Mouse (Mus musculus) kidney, embryonic 14.5 days (tissue): ENCODE measurements around the gene Arcn1. TPM values are rescaled to one million over a fixed set of nuclear protein-coding genes. Genes with fewer than 3 reads are reported as not detected.

Experiments
- ATAC-seq: fragments of 200-750 bp; cut with Nextera tagmentation; 2 replicates; pipeline ENCODE4 v1.8.0; 2017; ENCODE audit warnings: moderate number of reproducible peaks, mild to moderate bottlenecking, moderate TSS enrichment, moderate library complexity; ENCODE audit not compliant: low FRiP score, low TSS enrichment
- H3K27ac ChIP-seq: fragments of 300-500 bp; sonication (generic); 2 replicates; pipeline ENCODE4 v1.5.1; 2014; ENCODE audit warnings: low read depth, mild to moderate bottlenecking, low read length, moderate library complexity, mixed read lengths
- H3K27me3 ChIP-seq: fragments of 300-500 bp; sonication (generic); 2 replicates; pipeline ENCODE4 v1.6.1; 2014; ENCODE audit warnings: mild to moderate bottlenecking, low read length; ENCODE audit not compliant: control insufficient read depth, insufficient read depth
- H3K36me3 ChIP-seq: fragments of 300-500 bp; sonication (generic); 2 replicates; pipeline ENCODE4 v1.6.1; 2014; ENCODE audit warnings: low read length, mixed read lengths; ENCODE audit not compliant: control insufficient read depth, insufficient read depth
- H3K4me1 ChIP-seq: fragments of 300-500 bp; sonication (generic); 2 replicates; pipeline ENCODE4 v1.6.1; 2014; ENCODE audit warnings: low read length, mixed read lengths; ENCODE audit not compliant: control insufficient read depth, insufficient read depth
- H3K4me2 ChIP-seq: fragments of 300-500 bp; sonication (generic); replicated peaks from 2 replicates; pipeline ENCODE4 v1.6.1; 2014; ENCODE audit warnings: low read depth, mild to moderate bottlenecking, low read length
- H3K4me3 ChIP-seq: fragments of 300-500 bp; sonication (generic); 2 replicates; pipeline ENCODE4 v1.5.1; 2014; ENCODE audit warnings: mild to moderate bottlenecking, low read length
- H3K9ac ChIP-seq: fragments of 300-500 bp; sonication (generic); 2 replicates; pipeline ENCODE4 v1.6.1; 2014; ENCODE audit warnings: low read depth, mild to moderate bottlenecking, low read length, moderate library complexity
- H3K9me3 ChIP-seq: fragments of 300-500 bp; sonication (generic); 2 replicates; pipeline ENCODE4 v1.6.1; 2016; ENCODE audit warnings: low read length; ENCODE audit not compliant: control insufficient read depth
- WGBS: fragments of 180-500 bp; shearing (Covaris S2); extraction: QIAGEN DNeasy Blood & Tissue Kit; methylation state at CpG from one replicate; pipeline ENCODE4 v1.1.7; 2014; 5-methylcytosine and 5-hydroxymethylcytosine counted together
- polyA plus RNA-seq: library from polyadenylated mRNA; unstranded; fragments of >200 nt; fragmentation: Nextera tagmentation; extraction: Ambion mirVana; gene quantifications from 2 replicates; pipeline ENCODE4 v1.2.1, GENCODE M21; 2014

The Arcn1 gene
- polyA plus RNA-seq, 1 experiment from 2014 or later: 219 TPM

DNA sequence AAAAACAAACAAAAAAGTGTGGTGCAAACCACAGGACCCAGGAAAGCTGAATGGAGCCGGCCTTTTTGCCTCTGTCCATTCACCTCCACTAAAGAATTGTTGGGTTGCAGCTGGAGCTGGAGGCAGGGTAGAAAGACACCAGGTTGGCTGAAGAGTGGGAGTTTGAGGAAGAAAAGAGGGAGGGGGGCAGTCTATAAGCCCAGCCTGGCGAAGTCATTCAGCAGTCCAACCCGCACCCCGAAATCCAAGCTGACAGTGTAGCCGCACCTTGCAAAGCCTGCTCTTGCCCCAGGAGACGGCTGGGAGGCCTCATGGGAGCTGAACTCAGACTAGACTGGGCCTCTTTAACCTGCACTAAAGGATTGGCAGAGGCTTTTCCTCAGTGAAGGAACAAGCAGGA, 31.8 kb downstream of the Arcn1 start:
- Histone ChIP-seq H3K9ac (no peak overlapping the region), H3K9me3 (0 out of 2 replicates have a peak, but pooled peaks cover 2% of the 10 kb centered on the region), H3K4me2 (no peak overlapping the region), H3K27me3 (no peaks in the 10 kb centered on the region), H3K27ac (peak overlapping the region; percentile 82), H3K4me1 (peaks cover 21% of the 10 kb centered on the region; the same call in 1 of the 2 replicates), H3K4me3 (no peak overlapping the region), H3K36me3 (no peaks in the 10 kb centered on the region)
- no peak for ATAC-seq
- WGBS: 73% methylated on average over 6 of the region's 6 CpGs

DNA sequence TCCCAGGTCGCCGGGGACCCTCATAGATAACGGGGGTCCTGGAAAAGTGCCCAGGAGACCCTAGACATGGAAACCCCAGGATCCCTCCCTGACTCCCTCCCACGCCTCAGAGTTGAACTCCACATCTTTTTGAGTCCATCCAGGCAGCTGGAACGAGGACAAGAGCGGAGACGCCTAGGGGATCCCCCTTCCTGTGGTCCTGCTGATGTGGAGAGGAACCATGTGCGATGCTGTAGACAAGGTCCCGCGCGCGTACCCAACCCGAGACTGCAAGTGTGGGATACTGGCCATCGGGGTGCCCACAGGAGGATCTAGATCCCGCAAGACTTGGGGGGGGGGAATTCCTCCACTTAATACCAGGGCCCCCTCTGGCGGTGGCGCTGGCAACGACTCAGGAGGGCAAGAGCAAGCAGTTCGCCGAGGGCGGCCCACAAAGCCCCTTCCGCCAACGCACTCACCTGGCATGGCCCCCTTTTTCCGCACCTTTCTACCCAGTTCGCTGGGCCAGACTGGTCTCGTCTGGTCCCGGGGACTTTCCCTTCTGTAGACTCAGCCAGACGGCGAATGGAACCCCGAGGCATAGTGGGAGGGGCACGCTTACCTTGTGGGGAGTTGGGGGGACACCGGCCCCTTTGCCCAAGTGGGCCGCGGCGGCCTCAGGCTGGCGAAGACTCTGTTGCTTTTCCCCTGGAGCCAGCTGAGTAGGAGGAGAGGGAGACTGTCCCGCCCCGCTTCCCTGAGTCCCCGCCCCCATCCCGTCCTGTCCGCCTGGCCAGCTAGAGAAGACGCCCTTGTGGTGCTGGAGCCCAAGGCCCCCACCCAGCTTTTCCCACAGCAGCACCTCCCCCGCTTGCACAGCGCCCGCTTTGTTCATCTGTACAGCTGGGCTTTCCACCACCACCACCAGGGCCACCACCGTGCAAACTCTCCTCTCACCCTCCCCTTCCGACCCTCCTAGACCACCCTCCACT, 32.8 kb downstream of the Arcn1 start, which contains the start of gene Phldb1:
Gene Phldb1, minus strand, starts transcription at position 675 of the 971 bp plus-strand sequence.
- Histone ChIP-seq H3K4me2 (peak within 1 kb of the TSS; percentile 97), H3K27ac (peak within 1 kb of the TSS; percentile 82), H3K9ac (peak within 1 kb of the TSS; percentile 67), H3K36me3 (no peaks in the 10 kb centered on the region), H3K4me1 (peaks cover 21% of the 10 kb centered on the region; the same call in 1 of the 2 replicates), H3K27me3 (no peaks in the 10 kb centered on the region), H3K9me3 (0 out of 2 replicates have a peak, but pooled peaks cover 2% of the 10 kb centered on the region), H3K4me3 (peak within 1 kb of the TSS; percentile 64)
- WGBS: 2% methylated on average over 46 of the region's 47 CpGs
- peak; percentile 83 for ATAC-seq

DNA sequence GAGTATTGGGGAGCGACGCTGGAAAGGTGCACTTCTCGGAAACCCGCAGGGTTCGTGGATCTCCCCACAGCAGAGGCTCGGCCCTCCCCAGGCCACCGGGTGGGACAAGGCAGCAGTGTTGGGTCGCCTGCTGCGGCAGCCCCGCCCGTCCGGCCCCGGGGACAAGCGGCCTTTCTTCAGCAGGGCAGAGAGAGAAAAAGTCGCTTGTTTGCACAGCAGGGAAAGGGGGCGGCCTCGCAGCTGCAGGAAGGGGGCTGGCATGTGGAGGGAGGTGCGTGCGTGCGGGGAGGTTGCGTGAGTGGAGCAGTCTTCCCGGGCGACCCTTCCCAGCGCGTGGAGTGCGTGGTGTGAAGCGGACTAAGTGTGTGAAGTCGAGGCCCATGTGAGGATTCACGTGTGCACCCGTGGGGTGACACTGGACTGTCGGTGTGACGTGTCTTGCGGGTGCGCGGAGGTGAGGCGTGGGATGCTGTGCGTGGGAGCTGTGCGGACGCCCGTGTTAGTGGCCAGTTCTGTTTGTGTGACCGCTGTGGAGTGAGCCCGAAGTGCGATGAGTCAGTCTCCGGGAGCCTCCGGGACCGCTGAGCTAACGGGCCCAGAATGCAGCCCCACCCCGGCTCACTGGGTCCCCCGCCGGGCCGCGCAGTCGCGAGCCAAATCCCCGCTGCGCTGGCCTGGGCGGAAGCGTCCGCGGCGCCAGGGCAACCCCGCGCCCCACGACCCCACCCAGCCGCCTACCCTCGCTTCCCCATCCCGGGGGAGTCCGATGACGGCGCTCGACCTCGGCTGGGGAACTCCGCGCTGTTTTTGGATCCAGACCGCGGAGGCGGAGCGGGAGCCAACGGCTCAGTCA, 33.7 kb downstream of the Arcn1 start:
- H3K27ac ChIP-seq: peak overlapping the region; percentile 82
- H3K27me3 ChIP-seq: no peaks in the 10 kb centered on the region
- WGBS: 1% methylated on average over 78 of the region's 79 CpGs
- H3K36me3 ChIP-seq: no peaks in the 10 kb centered on the region
- H3K4me1 ChIP-seq: peaks cover 21% of the 10 kb centered on the region; the same call in 1 of the 2 replicates
- peak overlapping the region; percentile 67 for H3K9ac ChIP-seq
- no peaks in the 10 kb centered on the region for H3K9me3 ChIP-seq
- ATAC-seq: peak; percentile 22; the same call in 1 of the 2 replicates
- H3K4me2 ChIP-seq: peak overlapping the region; percentile 97
- peak overlapping the region; percentile 64 for H3K4me3 ChIP-seq

DNA sequence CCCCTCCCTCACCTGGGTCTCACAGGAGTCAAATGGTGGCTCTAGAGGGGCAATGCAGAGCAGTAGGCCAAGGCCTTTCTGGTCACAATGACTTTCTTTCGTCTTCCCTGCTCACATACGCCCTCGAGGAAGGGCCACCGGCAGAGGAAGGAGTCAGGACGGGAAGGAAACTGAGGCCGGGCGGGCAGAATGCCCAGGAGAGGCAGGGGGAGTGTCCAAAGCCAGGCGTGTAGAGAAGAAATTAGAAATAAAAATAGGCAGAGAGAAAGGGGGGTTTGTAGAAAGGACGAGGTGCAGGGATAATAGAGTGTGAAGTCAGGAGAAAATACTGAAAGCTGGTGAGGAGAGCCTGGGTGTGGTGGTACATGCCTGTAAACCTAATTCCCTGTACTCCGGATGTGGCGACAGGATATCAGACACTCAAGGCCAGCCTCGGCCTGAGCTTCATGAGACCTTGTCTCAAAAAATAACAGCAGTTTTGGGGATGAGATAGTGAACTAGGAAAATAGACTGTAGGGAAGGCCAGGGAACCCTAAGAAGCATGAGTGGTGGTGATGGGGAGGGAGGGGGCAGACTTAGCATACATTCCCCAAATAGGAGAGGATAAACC, 34.6 kb downstream of the Arcn1 start:
- peak overlapping the region; percentile 97 for H3K4me2 ChIP-seq
- H3K27me3 ChIP-seq: no peaks in the 10 kb centered on the region
- 60% methylated on average over 12 of the region's 12 CpGs for WGBS
- peak overlapping the region; percentile 66 for H3K27ac ChIP-seq
- H3K4me3 ChIP-seq: peak overlapping the region; percentile 64; the same call in 1 of the 2 replicates
- H3K36me3 ChIP-seq: no peaks in the 10 kb centered on the region
- H3K4me1 ChIP-seq: peaks cover 22% of the 10 kb centered on the region; the same call in 1 of the 2 replicates
- no peak overlapping the region; the same call in 1 of the 2 replicates for H3K9ac ChIP-seq
- H3K9me3 ChIP-seq: no peaks in the 10 kb centered on the region
- ATAC-seq: no peak

DNA sequence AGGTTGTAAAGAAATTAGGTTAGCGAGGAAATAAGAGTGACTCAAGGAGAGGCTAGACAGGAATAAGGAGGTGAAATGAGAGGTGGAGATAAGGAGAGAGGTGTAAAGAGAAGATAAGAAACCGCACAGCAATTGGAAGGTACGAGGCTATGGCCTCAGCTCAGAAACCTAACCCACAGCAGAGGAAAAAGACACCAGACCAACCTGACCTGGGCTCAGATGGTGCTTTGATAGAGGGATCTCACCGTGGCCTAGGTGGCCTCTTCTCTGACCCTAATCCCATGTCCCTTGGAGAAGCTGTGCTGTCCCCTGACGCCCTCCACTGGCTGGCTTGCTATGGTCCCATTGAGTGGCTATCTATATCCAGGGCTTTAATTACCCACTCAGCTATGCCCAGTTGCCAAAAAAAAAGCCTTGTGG, 35.5 kb downstream of the Arcn1 start:
- no peaks in the 10 kb centered on the region for H3K9me3 ChIP-seq
- H3K27ac ChIP-seq: no peak overlapping the region
- ATAC-seq: no peak
- 76% methylated on average over 5 of the region's 5 CpGs for WGBS
- H3K9ac ChIP-seq: no peak overlapping the region
- H3K36me3 ChIP-seq: no peaks in the 10 kb centered on the region
- H3K4me1 ChIP-seq: peaks cover 20% of the 10 kb centered on the region; the same call in 1 of the 2 replicates
- H3K27me3 ChIP-seq: no peaks in the 10 kb centered on the region
- H3K4me3 ChIP-seq: no peak overlapping the region
- H3K4me2 ChIP-seq: no peak overlapping the region

DNA sequence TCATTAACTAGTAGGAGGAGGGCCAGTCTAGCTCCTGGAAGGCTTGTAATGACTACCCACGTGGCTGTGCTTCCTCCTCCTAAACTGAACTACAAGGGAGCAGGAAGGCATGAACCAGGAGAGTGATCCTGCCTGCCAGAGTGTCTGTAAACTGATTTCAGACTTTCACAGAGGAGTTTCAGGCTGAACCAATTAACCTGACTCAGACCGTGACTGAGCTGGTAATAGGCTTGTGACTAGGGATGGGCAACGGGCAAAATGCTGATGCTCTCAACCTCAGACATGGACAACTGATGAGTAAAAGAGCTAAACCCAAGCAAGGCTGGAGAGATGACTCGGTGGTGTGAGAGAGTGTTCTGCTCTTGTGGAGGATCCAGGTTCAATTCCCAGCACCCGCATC, 40.2 kb downstream of the Arcn1 start:
- Histone ChIP-seq H3K27me3 (no peaks in the 10 kb centered on the region), H3K4me3 (no peak overlapping the region), H3K4me2 (no peak overlapping the region), H3K9ac (no peak overlapping the region), H3K36me3 (peaks cover 10% of the 10 kb centered on the region; the same call in 1 of the 2 replicates), H3K9me3 (no peaks in the 10 kb centered on the region), H3K27ac (no peak overlapping the region), H3K4me1 (peaks cover 20% of the 10 kb centered on the region)
- WGBS: 57% methylated on average over 5 of the region's 5 CpGs
- no peak for ATAC-seq

DNA sequence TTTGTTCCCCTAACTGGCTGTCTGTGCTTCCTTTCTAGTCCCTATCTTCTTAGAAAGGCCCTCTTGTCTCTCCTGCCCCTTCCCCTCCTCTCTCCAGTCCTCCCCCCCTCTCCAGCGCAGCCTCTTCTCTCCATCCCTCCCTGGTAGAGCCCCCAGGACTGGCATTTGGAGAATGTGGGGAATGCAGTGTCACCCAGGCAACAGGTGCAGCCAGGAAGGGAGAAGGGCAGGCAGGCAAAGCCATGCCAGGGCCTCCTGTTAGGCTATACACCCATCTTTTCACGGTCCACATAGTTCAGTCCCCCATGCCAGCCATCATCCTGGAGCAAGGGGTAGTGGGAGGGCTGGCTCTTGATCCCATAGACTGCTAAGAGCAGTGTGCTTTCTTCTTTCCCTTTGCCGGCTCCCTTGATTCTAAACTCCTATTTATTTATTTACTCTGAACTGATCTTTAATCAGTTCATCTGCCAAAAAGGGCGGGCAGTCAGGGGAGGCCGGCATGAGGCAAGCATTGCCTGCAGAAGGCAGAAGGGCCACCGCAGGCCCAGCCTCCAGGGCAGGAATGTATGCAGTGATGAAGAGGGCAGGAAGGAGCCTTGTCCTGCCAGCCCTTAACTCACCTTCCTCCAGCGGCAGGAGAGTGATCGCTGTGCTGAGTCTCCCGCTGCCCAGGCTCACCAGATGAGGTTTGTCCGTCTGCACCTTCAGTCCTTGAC, 41.1 kb downstream of the Arcn1 start:
- no peaks in the 10 kb centered on the region for H3K27me3 ChIP-seq
- no peak overlapping the region; the same call in 1 of the 2 replicates for H3K27ac ChIP-seq
- 37% methylated on average over 10 of the region's 10 CpGs for WGBS
- H3K4me3 ChIP-seq: no peak overlapping the region
- H3K4me1 ChIP-seq: peaks cover 20% of the 10 kb centered on the region
- peaks cover 10% of the 10 kb centered on the region; the same call in 1 of the 2 replicates for H3K36me3 ChIP-seq
- no peak overlapping the region for H3K9ac ChIP-seq
- peak; percentile 37; the same call in 1 of the 2 replicates for ATAC-seq
- no peak overlapping the region for H3K4me2 ChIP-seq
- no peaks in the 10 kb centered on the region for H3K9me3 ChIP-seq

DNA sequence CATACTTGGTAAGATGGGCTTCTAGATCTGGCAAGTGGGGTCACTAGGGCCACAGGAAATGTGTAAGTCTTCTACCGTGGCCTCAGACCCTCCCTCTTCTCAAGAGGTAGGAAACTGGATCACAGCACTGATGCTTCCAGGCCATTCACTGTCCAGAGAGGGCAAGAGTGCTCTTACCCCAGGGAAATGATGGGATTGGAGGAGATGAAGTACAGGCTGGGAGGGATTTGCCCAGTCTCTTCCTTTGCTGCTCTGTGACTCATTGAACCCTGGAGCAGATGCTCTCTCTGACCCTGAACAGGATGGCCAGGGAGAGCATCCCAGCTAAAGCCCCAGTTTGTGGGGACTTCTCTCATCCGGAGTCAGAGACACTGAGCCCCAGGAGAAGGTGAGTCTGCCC, 43.0 kb downstream of the Arcn1 start:
- Histone ChIP-seq H3K9me3 (no peaks in the 10 kb centered on the region), H3K36me3 (peaks cover 10% of the 10 kb centered on the region; the same call in 1 of the 2 replicates), H3K4me2 (no peak overlapping the region), H3K27ac (no peak overlapping the region), H3K9ac (no peak overlapping the region), H3K27me3 (no peaks in the 10 kb centered on the region), H3K4me1 (peaks cover 30% of the 10 kb centered on the region), H3K4me3 (no peak overlapping the region)
- no peak for ATAC-seq
- WGBS: 43% methylated on average over 2 of the region's 2 CpGs
